Mouse (Mus musculus): ENCODE data around the gene Tbc1d4.

The Tbc1d4 gene

DNA sequence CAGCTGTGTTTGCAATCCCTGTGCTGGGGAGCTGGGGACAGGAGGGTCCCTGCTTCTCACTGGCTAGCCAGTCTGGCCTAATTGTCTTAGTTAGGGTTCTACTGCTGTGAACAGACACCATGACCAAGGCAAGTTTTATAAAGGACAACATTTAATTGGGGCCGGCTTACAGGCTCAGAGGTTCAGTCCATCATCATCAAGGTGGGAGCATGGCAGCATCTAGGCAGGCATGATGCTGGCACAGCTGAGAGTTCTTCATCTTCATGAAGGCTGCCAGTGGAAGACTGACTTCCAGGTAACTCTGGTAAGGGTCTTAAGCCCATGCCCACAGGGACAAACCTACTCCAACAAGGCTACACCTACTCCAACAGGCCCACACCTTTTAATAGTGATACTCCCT lies 109.2 kb downstream of the Tbc1d4 start:
- no peak for DNase-seq

DNA sequence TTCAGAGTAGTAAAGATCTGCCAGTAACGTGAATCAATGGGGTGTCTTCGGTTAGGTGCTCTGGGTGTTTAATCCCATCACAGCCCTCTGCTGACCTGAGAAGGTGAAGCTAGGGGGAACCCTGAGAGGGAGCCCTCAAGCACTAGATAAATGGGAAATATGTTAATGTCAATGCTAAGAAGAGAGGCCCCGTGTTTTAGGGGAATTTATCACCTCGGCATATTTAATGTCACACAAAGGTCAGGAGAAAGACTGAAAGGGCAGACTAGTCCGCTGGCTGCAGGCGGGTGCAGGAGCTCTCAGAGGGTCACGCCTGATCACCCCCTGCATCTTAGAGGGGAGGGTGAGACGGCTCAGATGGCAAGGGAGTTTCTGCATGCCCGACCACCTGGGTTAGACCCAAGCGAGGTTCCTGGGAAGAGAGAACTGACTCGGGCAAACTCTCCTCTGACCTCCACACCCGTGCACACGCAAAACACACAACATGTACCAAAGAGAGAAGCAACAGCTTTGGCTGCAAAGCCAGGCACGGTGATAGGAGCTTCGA lies 120.7 kb downstream of the Tbc1d4 start:
- DNase-seq: no peak

DNA sequence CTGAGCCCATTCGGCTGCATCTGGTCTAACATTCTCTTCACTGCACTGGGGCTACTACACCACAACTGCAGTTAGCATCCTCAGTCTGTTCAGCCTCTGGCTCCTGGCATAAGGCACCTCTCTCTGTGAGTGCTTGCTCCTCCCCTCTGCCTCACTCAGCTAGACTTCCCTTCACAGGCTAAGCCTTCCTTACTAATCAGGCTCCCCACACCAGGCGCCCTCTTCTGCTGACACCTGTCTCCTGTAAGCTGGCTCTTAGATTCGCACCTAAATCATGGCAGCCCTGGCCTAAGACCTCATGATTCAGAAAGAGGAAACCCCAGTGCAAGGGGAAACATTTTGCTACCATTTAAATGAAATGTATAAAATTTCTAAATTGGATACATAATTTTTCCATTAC lies 122.4 kb downstream of the Tbc1d4 start:
- DNase-seq: no peak

DNA sequence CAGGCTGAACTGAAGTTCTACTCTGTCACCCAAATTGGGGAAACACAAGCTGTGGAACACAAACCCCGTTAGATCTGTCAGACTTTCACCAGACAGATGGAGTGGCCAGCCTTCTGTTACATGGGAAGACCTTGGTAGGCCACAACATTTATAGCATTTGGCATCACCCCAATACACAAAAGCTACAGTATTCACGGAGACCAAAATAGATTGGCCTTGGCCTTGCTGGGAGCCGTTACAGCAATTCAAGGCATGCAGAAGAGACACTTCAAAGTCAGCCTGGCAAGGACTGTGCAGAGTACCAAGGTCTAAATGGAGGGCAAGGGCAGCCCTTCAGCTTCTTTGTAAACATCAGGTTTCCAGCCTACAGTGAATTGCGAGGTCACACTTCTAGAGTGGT lies 125.8 kb downstream of the Tbc1d4 start:
- peak; percentile 73 for DNase-seq

DNA sequence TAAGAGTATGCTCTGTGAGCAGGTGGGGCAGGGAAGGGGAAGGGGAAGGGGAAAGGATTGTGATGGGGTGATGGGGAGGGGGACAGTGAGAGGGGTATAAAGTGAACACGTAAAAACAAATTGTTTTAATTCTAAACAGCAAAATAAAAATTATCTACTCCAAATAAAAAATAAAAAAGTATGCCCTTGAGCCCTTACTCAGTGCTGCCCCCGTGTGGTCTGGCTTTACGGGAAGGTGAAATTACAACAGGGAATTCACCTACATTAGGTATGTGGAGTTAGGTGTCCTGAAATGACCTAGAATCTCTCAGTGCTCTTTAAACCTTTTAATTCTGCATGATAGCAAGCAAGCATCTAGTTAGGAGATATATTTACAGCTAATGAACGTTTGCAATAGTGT lies 126.7 kb downstream of the Tbc1d4 start:
- peak; percentile 56 for DNase-seq

DNA sequence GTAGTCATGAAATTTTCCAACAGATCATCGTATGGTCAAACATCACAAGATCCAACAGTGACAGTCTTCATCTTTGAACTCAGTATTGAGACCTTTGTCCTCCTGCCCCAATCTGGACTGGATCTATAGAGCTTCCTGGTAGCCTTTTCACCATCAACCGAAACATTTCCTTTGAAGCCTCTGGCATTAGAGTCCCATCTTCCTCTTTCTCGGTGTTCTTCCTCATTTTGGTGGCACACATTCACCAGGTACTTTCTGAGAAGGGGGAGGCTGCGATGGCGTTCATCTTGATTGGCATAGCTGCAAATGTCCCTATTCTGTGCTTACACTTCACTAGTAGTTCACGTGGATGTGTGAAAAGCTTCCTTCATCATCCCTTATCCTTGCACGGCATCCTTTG lies 127.8 kb downstream of the Tbc1d4 start:
- no peak for DNase-seq

DNA sequence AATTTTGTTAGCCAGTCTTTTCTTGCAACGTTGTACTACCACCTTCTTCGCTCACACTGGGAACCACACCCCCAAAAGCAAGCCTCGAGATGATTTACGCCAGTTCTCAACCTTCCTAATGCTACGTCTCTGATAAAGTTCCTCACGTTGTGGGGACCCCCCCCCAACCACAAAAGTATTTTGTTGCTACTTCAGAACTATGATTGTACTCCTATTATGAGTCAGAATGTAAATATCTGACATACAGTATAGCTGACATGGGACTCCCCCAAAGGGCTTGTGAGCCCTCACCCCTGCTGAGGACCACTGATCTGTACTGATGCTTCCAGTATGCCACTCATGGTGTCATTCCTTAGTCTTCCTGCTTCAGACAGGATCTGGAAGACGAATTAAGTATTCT lies 128.4 kb downstream of the Tbc1d4 start:
- no peak for DNase-seq

DNA sequence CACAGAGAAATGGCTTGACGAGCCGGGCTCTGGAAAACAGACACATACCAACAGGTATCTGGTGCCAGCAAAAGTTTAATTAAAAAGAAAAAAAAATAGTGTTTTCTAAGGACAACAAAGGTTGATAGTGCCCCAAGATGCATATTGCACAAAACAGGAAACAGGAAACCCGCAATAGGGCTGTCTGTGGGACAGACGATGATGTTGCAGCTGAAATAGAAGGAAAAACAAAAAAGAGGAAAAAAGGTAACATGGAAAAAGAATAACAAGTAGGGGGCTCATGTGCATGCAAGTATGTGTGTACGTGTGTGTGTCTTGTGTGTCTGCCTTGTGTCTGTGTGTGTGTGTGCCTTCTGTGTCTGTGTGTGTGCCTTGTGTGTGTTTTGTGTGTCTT lies 131.2 kb downstream of the Tbc1d4 start:
- no peak for DNase-seq

DNA sequence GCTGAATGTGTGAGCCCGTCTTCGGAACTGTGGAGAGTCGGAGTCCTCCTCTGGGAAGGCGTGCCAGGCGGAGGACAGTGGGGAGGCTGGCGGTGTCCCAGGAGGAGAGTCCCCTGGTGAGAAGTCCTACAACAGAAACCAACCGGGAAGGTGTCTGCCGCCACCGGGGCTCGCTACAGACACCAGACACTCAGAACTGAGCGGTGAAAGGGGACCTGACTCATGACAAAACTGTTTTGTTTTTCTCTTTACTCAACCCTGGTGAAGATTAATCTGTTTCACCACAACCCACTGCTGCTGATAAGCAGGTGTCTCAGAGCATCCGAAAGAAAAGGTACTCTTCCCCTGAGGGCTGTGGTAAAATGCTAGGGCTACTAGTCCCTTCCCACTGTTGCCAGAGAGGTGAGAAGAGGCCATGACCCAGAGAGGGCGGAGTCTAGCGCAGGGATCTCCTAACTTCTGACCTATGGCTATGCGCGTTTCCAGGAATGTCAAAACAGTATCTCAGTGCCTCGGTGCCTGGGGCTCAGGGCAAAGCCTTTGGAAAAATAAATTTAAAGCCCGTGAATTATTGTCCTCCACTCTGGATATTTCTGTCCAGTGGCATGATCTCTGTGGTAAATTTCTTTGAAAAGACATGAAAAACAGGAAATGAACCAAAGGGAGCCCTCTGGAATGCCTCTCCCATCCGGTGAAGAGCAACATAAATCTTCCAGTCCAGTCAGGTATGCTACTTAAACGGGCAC lies 131.7 kb downstream of the Tbc1d4 start:
- no peak for DNase-seq

DNA sequence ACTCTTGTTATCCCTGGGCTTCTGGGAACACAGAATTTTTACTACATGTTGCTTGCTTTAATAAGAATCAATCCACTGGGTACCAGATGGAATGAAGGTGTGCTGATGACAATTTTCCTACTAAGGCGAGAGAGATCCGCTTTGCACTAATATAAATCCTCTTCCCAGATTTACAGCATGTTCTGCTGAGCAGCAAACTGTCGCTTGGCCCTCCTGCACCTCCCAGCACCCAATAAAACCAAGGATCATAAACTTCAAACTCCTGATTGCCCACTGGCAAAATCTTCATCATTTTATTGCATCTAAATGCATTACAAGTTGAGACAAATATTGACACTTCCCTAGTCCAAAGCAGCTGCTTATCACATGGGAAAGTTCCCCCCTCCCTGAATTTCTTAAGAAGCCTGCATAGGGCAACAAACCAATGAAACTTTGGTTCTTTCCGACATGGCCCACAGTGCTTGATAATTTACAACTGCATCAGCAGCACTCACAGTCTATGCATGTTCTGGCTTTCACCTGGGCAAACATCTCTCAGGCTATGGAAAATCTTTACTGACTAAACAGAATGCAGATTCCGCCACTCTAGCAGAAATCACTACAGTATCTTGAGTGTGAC lies 139.4 kb downstream of the Tbc1d4 start:
- DNase-seq: no peak

DNA sequence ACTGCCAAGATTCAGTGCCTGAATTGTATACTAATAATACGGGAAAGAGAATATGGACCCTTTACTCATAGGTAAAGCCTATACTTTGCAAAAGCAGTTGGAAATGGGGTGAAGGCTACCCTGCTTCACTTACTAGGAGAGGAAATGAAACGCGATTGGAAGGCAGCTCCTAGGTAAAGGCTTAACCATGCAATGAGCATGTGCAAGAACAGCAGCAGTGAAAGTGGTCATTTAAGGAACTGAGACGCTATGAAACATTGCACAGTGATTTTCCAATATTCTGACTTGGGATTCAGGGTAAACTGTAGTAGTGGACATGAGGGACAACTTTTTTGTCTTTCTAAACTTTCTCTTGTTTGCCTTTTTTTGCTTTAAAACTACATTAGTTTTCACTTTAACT lies 140.8 kb downstream of the Tbc1d4 start:
- no peak for DNase-seq

DNA sequence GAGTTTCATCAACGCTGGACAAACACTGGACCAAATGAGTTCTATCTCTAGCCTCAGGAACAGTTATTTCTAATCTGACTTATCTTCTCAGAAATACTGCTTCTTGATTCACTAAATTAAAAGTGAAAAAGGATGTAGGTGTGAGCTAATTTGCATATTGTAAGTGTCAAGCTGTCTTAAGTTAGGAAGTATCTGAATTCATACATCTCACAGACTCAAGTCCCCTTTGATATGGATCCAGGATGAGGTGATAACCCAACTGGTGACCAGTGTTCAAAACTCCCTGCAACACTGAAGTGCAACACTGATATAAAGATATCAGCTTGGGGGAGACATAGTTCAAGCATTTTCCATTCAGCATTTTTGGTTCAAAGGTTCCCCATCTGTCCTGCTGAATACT lies 141.5 kb downstream of the Tbc1d4 start:
- DNase-seq: no peak

DNA sequence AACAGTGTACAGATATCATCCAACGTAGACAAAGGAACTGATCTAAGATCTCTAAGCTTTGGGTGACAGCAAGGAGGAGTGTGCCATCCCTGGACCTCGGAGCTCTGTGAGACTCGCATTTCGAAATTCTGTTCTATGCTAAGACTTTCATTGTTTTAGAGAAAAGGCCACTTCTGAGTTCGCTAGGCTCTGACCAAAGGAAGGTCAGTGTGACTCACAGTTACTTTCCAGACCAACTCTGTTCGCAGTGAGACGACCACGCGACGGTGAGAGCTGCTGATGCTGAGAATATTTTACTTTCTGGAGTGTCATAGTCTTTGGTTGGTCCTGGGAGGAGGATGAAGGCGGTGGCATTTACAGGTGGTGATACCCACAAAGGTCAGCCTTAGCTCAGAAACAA lies 142.5 kb downstream of the Tbc1d4 start:
- DNase-seq: no peak

DNA sequence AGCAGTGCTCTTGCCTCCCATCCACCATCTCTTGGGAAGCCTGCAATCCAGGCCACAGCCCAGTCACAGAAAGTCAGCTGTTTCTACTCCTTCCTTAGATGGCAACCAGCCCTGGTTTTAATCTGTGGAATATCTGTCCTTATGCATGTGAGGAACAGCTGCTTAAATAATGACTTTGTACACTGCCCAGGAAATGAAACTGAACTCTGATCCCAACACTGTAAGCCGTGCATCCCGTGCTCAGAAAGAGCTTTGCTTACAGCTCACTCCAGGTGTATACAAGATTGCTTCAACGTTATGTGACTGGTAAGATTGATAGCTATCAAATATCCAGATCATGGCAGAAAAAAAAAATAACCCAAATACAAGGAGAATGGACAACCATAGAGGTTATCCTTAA lies 143.1 kb downstream of the Tbc1d4 start:
- DNase-seq: no peak

DNA sequence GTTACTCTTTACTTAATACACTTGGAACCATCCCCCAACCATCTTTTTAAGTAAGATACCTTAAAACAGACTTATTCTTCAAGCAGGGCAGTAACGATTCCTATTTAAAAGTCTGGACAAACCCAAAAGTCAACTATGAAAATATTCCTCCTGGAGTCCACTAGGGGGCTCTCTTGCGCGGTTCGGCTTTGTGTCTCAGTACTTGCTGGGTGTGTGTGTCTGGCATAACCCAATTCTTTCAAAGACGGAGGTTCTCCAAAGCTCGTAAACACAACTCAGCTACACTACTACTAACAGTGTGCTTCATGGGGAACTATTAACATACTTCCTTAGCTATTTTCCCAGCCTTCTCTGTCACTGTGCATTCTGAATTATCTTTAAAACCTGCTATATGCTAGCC lies 148.2 kb downstream of the Tbc1d4 start:
- peak; percentile 77 for DNase-seq

DNA sequence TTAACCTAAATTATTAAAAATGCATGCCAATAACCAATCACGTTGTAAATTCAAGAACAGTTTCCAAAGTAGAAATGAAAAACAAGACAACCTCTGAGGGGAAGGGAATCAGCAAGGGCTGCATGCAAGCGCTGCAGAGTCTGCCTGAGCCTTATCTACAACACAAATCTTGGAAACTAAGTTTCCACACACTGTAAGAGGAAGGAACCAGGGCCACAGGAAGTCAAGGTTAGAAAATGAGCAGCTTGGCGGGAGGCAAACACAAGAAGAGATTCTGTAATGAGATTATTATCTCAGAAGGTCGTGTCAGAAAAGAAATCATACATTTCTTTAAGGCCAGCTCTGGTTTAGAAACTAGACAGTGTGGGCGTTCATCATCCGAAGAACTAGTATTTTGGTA lies 156.1 kb downstream of the Tbc1d4 start:
- DNase-seq: no peak

DNA sequence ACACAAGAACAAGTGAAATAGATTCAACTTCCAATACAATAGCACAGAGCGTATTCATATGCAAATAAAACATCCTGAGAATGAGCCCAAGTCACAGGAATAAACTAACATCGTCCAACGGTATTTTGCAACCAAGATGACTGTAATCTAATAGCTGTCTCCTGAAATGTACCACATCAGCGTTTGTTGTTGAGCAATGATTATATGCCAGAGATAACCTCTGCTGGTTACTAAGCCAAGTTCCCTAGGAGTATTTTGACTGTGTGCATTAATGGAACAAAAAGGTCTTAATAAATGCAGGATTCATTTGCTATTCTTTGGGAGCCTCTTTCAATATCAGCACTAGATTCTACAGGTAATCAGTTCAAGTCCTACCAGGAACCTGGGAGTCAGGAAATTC lies 161.1 kb downstream of the Tbc1d4 start:
- DNase-seq: no peak

DNA sequence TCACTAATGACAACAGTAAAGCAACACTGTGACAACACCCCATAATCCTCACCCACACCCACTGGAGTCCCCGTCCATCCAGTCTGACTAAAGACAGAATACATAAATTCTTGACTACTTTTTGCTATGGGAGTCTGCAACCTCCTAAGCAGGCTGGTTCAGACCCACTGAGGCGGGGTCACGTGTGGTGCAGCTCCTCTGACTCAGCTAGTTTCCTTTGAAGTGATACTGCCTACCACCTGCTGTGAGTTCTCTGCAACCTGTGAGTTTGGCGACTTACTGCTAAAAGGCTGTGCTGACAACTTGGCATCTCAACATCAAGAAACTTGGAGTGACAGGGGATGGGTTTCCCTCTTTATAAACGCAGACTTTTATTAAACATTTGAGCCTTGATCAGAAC lies 163.8 kb downstream of the Tbc1d4 start:
- DNase-seq: no peak

DNA sequence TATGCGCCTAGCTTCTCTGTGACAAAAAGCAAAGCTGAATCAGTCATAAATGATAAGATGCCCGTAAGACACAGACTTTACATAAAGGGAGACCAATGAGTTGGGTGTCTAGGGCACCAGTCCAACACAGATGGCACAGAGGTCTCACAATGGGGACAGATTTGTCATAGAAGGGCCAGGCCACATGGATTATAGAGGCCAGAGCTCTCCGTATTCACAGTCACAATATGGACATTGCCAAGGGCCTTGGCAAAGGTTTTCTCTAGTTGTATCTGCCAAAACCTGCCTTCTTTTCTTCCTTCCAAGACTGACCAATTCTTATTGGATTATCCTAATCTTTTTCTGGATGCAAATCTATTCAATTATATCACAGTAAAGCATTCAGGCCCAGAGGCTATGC lies 171.1 kb downstream of the Tbc1d4 start:
- DNase-seq: no peak

DNA sequence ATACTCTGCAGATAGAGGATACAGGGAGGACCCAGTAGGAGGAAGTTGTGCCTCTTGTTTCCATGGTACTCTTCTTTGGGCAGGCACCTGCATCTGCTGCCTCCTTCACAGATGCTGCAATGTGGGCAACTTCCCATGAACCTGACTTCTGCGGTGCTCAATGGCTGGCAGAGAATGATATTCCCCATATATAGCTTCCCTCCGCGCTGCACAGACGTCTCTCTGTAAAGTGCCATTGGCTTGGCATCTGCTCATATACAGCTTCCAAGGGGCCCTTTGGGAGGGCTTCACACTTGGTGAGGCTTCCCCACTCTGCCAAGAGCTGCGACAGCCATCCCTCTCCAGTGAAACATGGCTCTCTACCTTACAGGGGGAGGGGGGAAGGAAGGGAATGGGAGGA lies 178.5 kb downstream of the Tbc1d4 start:
- DNase-seq: no peak

DNA sequence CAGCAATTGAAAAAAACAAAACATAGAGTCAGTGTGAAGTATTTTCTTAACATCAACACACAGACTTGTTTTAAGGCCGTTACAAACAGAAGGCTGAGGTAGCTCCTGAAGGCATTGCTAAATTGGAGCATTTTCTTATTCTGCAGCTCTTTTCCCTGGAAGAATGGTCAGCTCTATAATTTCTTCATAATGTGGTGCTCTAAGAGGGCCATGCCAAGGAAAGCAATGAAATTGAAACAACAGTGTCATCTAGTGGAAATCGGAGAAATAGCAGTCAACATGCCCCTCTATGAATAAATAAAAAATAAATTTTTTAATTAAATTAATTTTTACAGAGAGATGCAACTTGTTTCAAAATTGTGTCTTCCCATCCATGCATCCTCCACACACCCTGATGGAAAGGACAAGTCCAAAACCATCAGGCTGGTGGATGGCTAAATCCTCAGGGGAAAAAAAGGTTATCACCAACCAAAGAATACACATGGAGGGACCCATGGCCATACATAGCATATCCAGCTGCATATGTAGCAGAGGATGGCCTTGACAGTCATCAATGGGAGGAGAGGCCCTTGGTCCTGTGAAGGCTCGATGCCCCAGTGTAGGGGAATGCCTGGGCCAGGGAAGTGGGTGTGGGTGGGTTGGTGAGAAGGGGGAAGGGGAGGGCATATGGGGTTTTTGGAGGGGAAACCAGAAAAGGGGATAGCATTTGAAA lies 180.0 kb downstream of the Tbc1d4 start:
- DNase-seq: peak; percentile 13

DNA sequence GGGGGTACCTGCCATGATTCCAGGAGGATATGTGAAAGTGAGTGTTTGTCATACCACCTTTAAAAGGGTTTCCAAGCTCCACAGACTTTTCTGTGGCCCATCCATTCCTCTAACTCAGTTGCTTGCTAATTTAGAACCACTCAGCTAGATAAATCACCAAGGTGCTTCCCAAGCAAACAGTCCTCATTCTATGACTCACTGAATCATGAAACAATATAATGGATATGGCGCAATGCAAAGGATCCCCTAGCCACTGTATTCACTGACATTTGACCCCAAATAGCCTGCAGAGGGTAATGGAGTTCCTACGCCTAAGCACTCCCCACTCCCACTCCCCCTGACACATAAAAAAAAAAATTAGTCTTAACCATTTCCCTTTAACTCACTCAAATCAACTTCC lies 191.3 kb downstream of the Tbc1d4 start:
- no peak for DNase-seq
